Mouse (Mus musculus) myocyte (in vitro differentiated cells): ENCODE results near the gene Cd83.

Source experiments
- CEBPB ChIP-seq: IDR thresholded peaks from 2 replicates; pipeline ENCODE4 v1.6.1; 2011; ENCODE audit warnings: mild to moderate bottlenecking, moderate library complexity; ENCODE audit not compliant: poor library complexity, insufficient read depth, severe bottlenecking
- E2F4 ChIP-seq: IDR thresholded peaks from one replicate; pipeline ENCODE4 v1.6.1; 2011; ENCODE audit warnings: mild to moderate bottlenecking, control low read depth, moderate library complexity; ENCODE audit not compliant: insufficient read depth
- MAX ChIP-seq: IDR thresholded peaks from one replicate; pipeline ENCODE4 v1.6.1; 2011; ENCODE audit warnings: low read depth, mild to moderate bottlenecking, control low read depth
- MYOD1 ChIP-seq, 3 experiments: IDR thresholded peaks; one replicate each; pipeline ENCODE4 v1.6.1; 2011; ENCODE audit warnings: control low read depth in 2 of 3, low read depth in 2 of 3, mild to moderate bottlenecking in 2 of 3, moderate library complexity in 1 of 3; ENCODE audit not compliant: insufficient read length in 2 of 3, control insufficient read depth in 1 of 3
- MYOG ChIP-seq, 3 experiments: IDR thresholded peaks; one replicate each; pipeline ENCODE4 v1.6.1; 2011; ENCODE audit warnings: control low read depth in 2 of 3, low read depth in 2 of 3, mild to moderate bottlenecking in 2 of 3; ENCODE audit not compliant: insufficient read length in 2 of 3, control insufficient read depth in 1 of 3, insufficient read depth in 1 of 3
- POLR2A ChIP-seq: IDR thresholded peaks from one replicate; pipeline ENCODE4 v1.6.1; 2011; ENCODE audit warnings: low read depth, mild to moderate bottlenecking, control low read depth, moderate library complexity; ENCODE audit not compliant: insufficient read length
- POLR2AphosphoS2 ChIP-seq: IDR thresholded peaks from one replicate; pipeline ENCODE4 v1.6.1; 2011; ENCODE audit warnings: low read depth, control low read depth; ENCODE audit not compliant: insufficient read length
- REST ChIP-seq: IDR thresholded peaks from one replicate; pipeline ENCODE4 v1.6.1; 2011; ENCODE audit warnings: mild to moderate bottlenecking, control low read depth, moderate library complexity; ENCODE audit not compliant: insufficient read depth, insufficient read length
- SRF ChIP-seq: IDR thresholded peaks from one replicate; pipeline ENCODE4 v1.6.1; 2011; ENCODE audit warnings: low read depth; ENCODE audit not compliant: control insufficient read depth, insufficient read length
- TCF12 ChIP-seq: IDR thresholded peaks from one replicate; pipeline ENCODE4 v1.6.1; 2011; ENCODE audit warnings: mild to moderate bottlenecking, control low read depth; ENCODE audit not compliant: poor library complexity, insufficient read depth, severe bottlenecking
- TCF3 ChIP-seq: IDR thresholded peaks from one replicate; pipeline ENCODE4 v1.6.1; 2011; ENCODE audit warnings: low read depth, control low read depth; ENCODE audit not compliant: insufficient read length
- USF1 ChIP-seq: IDR thresholded peaks from one replicate; pipeline ENCODE4 v1.6.1; 2011; ENCODE audit warnings: low read depth, mild to moderate bottlenecking, control low read depth, moderate library complexity

DNA sequence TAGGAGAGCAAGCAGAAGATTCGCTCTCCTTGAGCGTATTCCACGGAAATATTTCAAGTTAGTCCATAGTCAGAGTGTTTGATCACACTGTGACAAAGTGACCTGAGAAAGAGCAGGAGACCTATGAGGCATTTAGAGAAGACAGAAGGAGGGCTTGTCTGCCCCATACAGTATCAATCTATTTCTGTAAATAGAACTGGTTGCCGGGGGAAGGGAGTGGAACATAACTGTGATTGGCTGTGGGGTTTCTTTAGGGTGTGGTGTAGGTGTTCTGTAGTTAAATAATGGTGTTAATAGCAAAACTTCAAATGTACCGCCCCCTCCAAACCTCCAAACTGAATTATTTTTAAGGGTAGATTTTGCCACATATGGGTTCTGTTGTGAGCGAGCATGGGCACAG, 33.6 kb upstream of the Cd83 start:
- TF ChIP-seq E2F4 (no peak), MYOD1 (IDR thresholded peaks at IDR 0.05; ENCODE audit: control insufficient read depth in 1 of 3, insufficient read length in 2 of 3, low read depth in 2 of 3) (no peak), SRF (no peak), USF1 (no peak), TCF12 (no peak), CEBPB (no peak), POLR2AphosphoS2 (no peak), POLR2A (no peak), MYOG (IDR thresholded peaks at IDR 0.05; ENCODE audit: control insufficient read depth in 1 of 3, insufficient read depth in 1 of 3, insufficient read length in 2 of 3, low read depth in 2 of 3) (no peak), TCF3 (no peak), MAX (no peak), REST (no peak)
